Mouse (Mus musculus): Measurements from ENCODE around the gene 4430402I18Rik. TPM values are rescaled to one million over a fixed set of nuclear protein-coding genes. Genes with fewer than 3 reads are reported as not detected.

The 4430402I18Rik gene
- polyA plus RNA-seq, 1 experiment: 0.72 TPM

DNA sequence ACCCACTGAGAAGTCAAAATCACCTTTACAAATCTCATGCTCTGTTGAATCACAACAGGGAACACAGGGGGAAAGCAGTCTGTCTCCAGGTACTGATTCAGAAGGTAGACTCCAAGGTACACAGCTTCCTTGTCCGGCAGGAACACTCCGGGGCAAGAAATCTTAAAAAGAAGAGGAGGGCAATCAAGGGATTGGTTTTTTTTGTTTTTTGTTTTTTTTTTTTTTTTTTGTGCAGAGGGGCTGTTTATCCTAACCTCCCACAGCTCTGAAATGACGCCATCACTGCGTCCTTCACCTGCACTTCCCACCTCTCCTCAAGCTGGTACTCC, 4.1 kb downstream of the 4430402I18Rik start:
- Histone ChIP-seq H3K4me1 (ENCODE audit: control insufficient read depth, insufficient read depth, low read length) (no peaks in the 10 kb centered on the region), H3K9me3 (replicated peaks; ENCODE audit: control insufficient read depth, insufficient read depth, low read length, poor library complexity, severe bottlenecking) (no peaks in the 10 kb centered on the region), H3K9ac (ENCODE audit: low read depth, poor library complexity, severe bottlenecking) (no peak overlapping the region), H3K27me3 (ENCODE audit: control insufficient read depth, insufficient read depth, low read length, poor library complexity, severe bottlenecking) (no peaks in the 10 kb centered on the region; the same call in 1 of the 2 replicates), H3K4me3 (ENCODE audit: low read depth, low read length) (no peak overlapping the region), H3K27ac (ENCODE audit: insufficient read depth, low read length) (no peak overlapping the region), H3K36me3 (ENCODE audit: control insufficient read depth, insufficient read depth, low read length, poor library complexity, severe bottlenecking) (no peaks in the 10 kb centered on the region)
- TF ChIP-seq EP300 (IDR thresholded peaks at IDR 0.05; ENCODE audit: insufficient read depth, low read depth, low read length): no peak
- no peak for TF ChIP-seq POLR2A (IDR thresholded peaks at IDR 0.05; ENCODE audit: insufficient read depth, low read length)
- TF ChIP-seq CTCF (IDR thresholded peaks at IDR 0.05; ENCODE audit: low read depth, low read length): no peak

DNA sequence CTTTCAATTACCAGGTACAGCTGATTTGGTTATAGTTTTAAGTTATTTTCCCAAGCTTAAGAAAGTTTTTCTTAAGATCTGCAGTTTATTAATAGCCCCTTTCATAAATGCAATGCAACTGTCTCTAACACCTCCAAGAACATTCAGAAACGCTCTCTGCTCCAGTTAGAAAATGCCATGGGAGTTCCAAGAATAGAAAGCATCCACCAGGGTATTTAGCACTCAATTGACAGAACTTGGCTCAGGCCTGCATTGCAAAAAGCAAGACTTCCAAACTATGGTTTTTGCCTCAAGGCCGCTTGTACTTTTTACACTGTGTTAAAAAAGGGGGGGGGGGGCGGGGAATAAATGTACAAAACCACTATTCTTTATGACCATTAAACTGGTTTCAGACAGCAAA, 4.5 kb downstream of the 4430402I18Rik start:
- TF ChIP-seq POLR2A (IDR thresholded peaks at IDR 0.05; ENCODE audit: insufficient read depth, low read length): no peak
- TF ChIP-seq EP300 (IDR thresholded peaks at IDR 0.05; ENCODE audit: insufficient read depth, low read depth, low read length): no peak
- TF ChIP-seq CTCF (IDR thresholded peaks at IDR 0.05; ENCODE audit: low read depth, low read length): no peak
- Histone ChIP-seq H3K9me3 (replicated peaks; ENCODE audit: control insufficient read depth, insufficient read depth, low read length, poor library complexity, severe bottlenecking) (no peaks in the 10 kb centered on the region), H3K36me3 (ENCODE audit: control insufficient read depth, insufficient read depth, low read length, poor library complexity, severe bottlenecking) (no peaks in the 10 kb centered on the region), H3K4me3 (ENCODE audit: low read depth, low read length) (no peak overlapping the region), H3K4me1 (ENCODE audit: control insufficient read depth, insufficient read depth, low read length) (no peaks in the 10 kb centered on the region), H3K27ac (ENCODE audit: insufficient read depth, low read length) (no peak overlapping the region), H3K27me3 (ENCODE audit: control insufficient read depth, insufficient read depth, low read length, poor library complexity, severe bottlenecking) (no peaks in the 10 kb centered on the region; the same call in 1 of the 2 replicates), H3K9ac (ENCODE audit: low read depth, poor library complexity, severe bottlenecking) (no peak overlapping the region)

DNA sequence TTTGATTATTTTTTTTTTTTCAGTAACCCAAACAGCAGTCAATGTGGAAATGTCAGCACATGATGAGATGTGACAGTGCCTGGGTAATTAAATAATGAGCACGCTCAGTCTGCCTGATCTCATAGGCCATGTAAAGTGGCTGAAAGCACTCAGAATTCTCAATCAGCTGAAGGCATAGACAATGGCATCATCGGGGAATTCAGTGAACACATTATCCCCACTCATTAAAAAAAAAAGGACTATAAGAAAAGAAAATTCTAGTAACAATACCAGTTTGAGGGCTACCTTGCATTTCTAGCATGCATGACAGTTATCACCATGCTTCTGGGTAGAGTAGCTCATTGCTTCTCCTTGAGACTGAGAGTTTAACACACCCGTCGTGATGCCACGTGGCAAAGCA, 16.3 kb downstream of the 4430402I18Rik start:
- Histone ChIP-seq H3K27me3 (ENCODE audit: control insufficient read depth, insufficient read depth, low read length, poor library complexity, severe bottlenecking) (no peaks in the 10 kb centered on the region), H3K27ac (ENCODE audit: insufficient read depth, low read length) (no peak overlapping the region), H3K4me3 (ENCODE audit: low read depth, low read length) (no peak overlapping the region), H3K9me3 (replicated peaks; ENCODE audit: control insufficient read depth, insufficient read depth, low read length, poor library complexity, severe bottlenecking) (no peaks in the 10 kb centered on the region), H3K9ac (ENCODE audit: low read depth, poor library complexity, severe bottlenecking) (no peak overlapping the region), H3K4me1 (ENCODE audit: control insufficient read depth, insufficient read depth, low read length) (no peaks in the 10 kb centered on the region), H3K36me3 (ENCODE audit: control insufficient read depth, insufficient read depth, low read length, poor library complexity, severe bottlenecking) (no peaks in the 10 kb centered on the region)
- TF ChIP-seq EP300 (IDR thresholded peaks at IDR 0.05; ENCODE audit: insufficient read depth, low read depth, low read length) (no peak), CTCF (IDR thresholded peaks at IDR 0.05; ENCODE audit: low read depth, low read length) (no peak), POLR2A (IDR thresholded peaks at IDR 0.05; ENCODE audit: insufficient read depth, low read length) (no peak)

DNA sequence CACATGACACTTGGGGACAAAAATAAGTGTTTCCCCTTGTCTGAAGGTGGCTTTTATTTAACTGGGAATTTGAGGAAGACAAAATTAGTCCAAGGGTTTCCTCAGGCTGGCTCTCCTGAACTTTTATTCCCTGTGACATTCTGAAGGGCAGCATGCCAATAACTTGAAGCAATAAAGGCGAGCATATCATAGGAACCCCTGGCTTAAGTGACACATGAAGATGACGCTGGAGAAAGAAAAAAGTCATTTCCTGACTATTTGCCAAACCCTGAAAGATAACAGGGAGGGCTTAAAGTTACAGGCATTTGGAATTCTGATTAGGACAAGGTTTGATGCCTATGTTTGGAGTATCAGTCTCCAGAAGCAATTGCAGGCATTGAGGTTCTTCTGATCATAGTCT, 20.3 kb downstream of the 4430402I18Rik start:
- Histone ChIP-seq H3K4me1 (ENCODE audit: control insufficient read depth, insufficient read depth, low read length) (no peaks in the 10 kb centered on the region), H3K9ac (ENCODE audit: low read depth, poor library complexity, severe bottlenecking) (no peak overlapping the region), H3K27me3 (ENCODE audit: control insufficient read depth, insufficient read depth, low read length, poor library complexity, severe bottlenecking) (no peaks in the 10 kb centered on the region), H3K4me3 (ENCODE audit: low read depth, low read length) (no peak overlapping the region), H3K27ac (ENCODE audit: insufficient read depth, low read length) (no peak overlapping the region), H3K9me3 (replicated peaks; ENCODE audit: control insufficient read depth, insufficient read depth, low read length, poor library complexity, severe bottlenecking) (no peaks in the 10 kb centered on the region), H3K36me3 (ENCODE audit: control insufficient read depth, insufficient read depth, low read length, poor library complexity, severe bottlenecking) (no peaks in the 10 kb centered on the region)
- TF ChIP-seq EP300 (IDR thresholded peaks at IDR 0.05; ENCODE audit: insufficient read depth, low read depth, low read length) (no peak), CTCF (IDR thresholded peaks at IDR 0.05; ENCODE audit: low read depth, low read length) (no peak), POLR2A (IDR thresholded peaks at IDR 0.05; ENCODE audit: insufficient read depth, low read length) (no peak)

DNA sequence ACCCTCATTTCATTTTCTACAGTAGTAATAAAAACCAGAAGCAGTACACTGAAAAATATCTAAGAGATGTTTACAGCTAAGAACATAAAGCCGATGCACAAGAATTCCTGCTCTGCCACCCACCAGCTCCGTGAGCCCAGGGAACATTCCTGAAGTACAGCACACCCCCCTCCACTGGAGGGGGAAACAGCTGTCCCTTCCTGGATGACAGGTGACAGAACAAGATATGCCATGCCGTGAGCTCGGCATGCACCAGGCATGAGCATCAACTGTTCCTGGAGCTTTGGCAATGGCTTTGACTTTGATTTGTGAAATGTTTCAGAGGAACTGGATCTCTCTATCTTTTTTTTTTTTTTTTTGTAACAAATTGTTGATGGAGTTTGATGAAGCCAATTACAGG, 20.8 kb downstream of the 4430402I18Rik start:
- Histone ChIP-seq H3K4me3 (ENCODE audit: low read depth, low read length) (no peak overlapping the region), H3K4me1 (ENCODE audit: control insufficient read depth, insufficient read depth, low read length) (no peaks in the 10 kb centered on the region), H3K9me3 (replicated peaks; ENCODE audit: control insufficient read depth, insufficient read depth, low read length, poor library complexity, severe bottlenecking) (no peaks in the 10 kb centered on the region), H3K9ac (ENCODE audit: low read depth, poor library complexity, severe bottlenecking) (no peak overlapping the region), H3K27ac (ENCODE audit: insufficient read depth, low read length) (no peak overlapping the region), H3K36me3 (ENCODE audit: control insufficient read depth, insufficient read depth, low read length, poor library complexity, severe bottlenecking) (no peaks in the 10 kb centered on the region), H3K27me3 (ENCODE audit: control insufficient read depth, insufficient read depth, low read length, poor library complexity, severe bottlenecking) (no peaks in the 10 kb centered on the region)
- no peak for TF ChIP-seq POLR2A (IDR thresholded peaks at IDR 0.05; ENCODE audit: insufficient read depth, low read length)
- TF ChIP-seq EP300 (IDR thresholded peaks at IDR 0.05; ENCODE audit: insufficient read depth, low read depth, low read length): no peak
- no peak for TF ChIP-seq CTCF (IDR thresholded peaks at IDR 0.05; ENCODE audit: low read depth, low read length)

DNA sequence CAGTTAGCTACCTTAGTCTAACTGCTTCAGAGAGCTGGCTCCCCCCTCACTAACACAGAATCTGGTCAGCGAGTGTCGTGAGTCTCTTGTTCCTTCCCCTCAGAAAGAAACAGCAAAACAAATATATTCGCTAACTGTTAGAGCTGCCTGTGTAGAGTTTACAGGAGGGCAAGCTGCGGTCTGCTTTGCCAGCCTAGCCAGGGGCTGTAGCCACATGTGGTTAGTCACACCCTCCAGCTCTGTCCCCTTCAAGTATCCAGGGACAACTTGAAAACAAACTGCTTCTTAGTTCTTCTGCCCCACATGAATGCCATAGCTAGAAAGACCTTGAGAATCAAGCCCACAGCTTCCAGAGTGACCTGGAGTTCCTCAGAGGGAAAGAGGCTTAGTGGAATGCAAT, 26.3 kb downstream of the 4430402I18Rik start:
- H3K9me3 ChIP-seq (replicated peaks; ENCODE audit: control insufficient read depth, insufficient read depth, low read length, poor library complexity, severe bottlenecking): no peaks in the 10 kb centered on the region
- no peaks in the 10 kb centered on the region for H3K36me3 ChIP-seq (ENCODE audit: control insufficient read depth, insufficient read depth, low read length, poor library complexity, severe bottlenecking)
- no peaks in the 10 kb centered on the region for H3K27me3 ChIP-seq (ENCODE audit: control insufficient read depth, insufficient read depth, low read length, poor library complexity, severe bottlenecking)
- H3K27ac ChIP-seq (ENCODE audit: insufficient read depth, low read length): no peak overlapping the region
- no peak overlapping the region for H3K9ac ChIP-seq (ENCODE audit: low read depth, poor library complexity, severe bottlenecking)
- no peak overlapping the region for H3K4me3 ChIP-seq (ENCODE audit: low read depth, low read length)
- no peak for TF ChIP-seq POLR2A (IDR thresholded peaks at IDR 0.05; ENCODE audit: insufficient read depth, low read length)
- TF ChIP-seq CTCF (IDR thresholded peaks at IDR 0.05; ENCODE audit: low read depth, low read length): no peak
- no peak for TF ChIP-seq EP300 (IDR thresholded peaks at IDR 0.05; ENCODE audit: insufficient read depth, low read depth, low read length)
- no peaks in the 10 kb centered on the region for H3K4me1 ChIP-seq (ENCODE audit: control insufficient read depth, insufficient read depth, low read length)

Data from ES-Bruce4 (cell line).